Mouse (Mus musculus): ENCODE measurements at regions not wholly inside any gene's neighbourhood (a gene's known extent, or its start where the extent isn't known, plus 50 kb on each side); places are given as distances from the start of the nearest gene placed in this dataset.

DNA sequence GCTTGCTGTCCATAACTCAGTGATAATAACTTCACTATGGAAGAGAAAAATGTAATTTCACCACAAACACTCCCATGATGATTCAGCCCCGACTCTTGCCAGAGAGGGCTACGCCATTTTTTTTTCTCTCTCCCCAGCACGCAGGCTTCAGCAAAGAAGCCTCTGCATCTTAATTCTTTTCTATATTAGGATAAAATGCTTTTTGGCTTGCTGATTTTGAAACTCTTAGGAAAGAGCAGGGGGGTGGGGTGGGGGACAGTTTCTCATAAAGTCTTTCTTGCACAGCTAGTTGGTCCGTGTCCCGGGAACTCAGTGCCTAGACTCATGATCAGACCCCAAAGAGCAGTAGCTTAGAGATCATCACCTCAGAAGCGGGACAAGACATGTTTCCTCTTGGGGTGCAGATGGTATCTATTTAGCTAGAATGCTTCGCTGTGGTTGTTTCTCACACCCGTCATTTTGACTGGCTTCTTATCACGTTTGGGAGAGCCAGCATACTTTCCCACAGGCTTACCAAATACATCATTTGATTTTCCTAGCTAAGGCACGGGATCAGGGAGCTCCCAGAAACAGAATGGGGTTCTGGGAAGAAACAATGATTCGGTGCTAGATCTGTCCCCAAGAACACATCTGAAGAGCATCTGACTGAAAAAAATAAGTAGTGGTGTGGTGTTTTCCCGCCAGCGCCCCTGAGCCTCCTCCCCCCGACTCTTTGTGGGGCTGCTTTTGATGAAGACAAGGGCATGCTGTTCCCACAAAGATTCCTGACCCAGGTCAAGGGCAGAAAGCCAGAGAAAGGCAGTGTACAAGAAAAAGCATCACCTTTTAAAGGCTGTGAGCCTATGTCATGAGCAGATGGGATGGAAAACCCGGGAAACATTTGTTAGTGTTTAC lies 483.6 kb upstream of the Id4 start:
- Histone ChIP-seq H3K4me1 (peaks cover 16% of the 10 kb centered on the region), H3K4me2 (peak overlapping the region; percentile 38), H3K9me3 (no peaks in the 10 kb centered on the region), H3K27me3 (no peaks in the 10 kb centered on the region), H3K27ac (peak overlapping the region; percentile 56), H3K4me3 (no peak overlapping the region; the same call in 1 of the 2 replicates), H3K9ac (no peak overlapping the region), H3K36me3 (no peaks in the 10 kb centered on the region)
- ATAC-seq (ENCODE audit: insufficient number of reproducible peaks, insufficient read depth, low FRiP score, low TSS enrichment, low read depth) = no peak
- 38% methylated on average over 15 of the region's 15 CpGs for WGBS

GRCm38 (mm10) chr13:47778218-47779009 lies 482.6 kb upstream of the Id4 start:
- Histone ChIP-seq H3K9ac (no peak overlapping the region), H3K36me3 (no peaks in the 10 kb centered on the region), H3K27ac (no peak overlapping the region), H3K4me1 (peaks cover 16% of the 10 kb centered on the region), H3K4me3 (no peak overlapping the region), H3K9me3 (no peaks in the 10 kb centered on the region), H3K4me2 (no peak overlapping the region; the same call in 1 of the 2 replicates), H3K27me3 (no peaks in the 10 kb centered on the region)
- no peak for ATAC-seq (ENCODE audit: insufficient number of reproducible peaks, insufficient read depth, low FRiP score, low TSS enrichment, low read depth)
- WGBS = 62% methylated on average over 11 of the region's 14 CpGs

GRCm38 (mm10) chr13:47784406-47784805 lies 476.6 kb upstream of the Id4 start:
- no peak for ATAC-seq (ENCODE audit: insufficient number of reproducible peaks, insufficient read depth, low FRiP score, low TSS enrichment, low read depth)
- no peaks in the 10 kb centered on the region for H3K9me3 ChIP-seq
- no peaks in the 10 kb centered on the region for H3K4me1 ChIP-seq
- no peaks in the 10 kb centered on the region for H3K36me3 ChIP-seq
- H3K27ac ChIP-seq = no peak overlapping the region
- 92% methylated on average over 3 of the region's 3 CpGs for WGBS
- no peak overlapping the region for H3K4me3 ChIP-seq
- H3K27me3 ChIP-seq = no peaks in the 10 kb centered on the region
- H3K4me2 ChIP-seq = no peak overlapping the region
- H3K9ac ChIP-seq = no peak overlapping the region

DNA sequence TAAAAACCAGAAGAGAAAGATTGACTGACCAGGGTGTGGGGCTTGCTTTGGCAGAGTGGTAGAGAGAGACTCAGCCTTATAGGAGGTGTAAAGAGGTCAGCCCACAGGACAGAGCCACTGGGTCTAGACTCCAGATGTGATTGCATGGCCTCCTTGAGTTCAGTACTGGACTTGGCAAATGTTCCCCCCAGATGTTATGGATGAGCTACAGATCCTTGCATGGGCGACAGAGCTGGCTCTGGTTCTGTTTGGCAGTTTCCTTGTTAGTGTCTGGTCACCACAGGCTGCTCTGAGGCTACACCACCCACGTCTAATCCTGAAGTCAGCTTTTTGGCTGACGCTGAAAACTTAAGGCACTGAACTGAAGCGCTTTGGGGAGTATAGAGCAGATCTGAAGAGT lies 463.2 kb upstream of the Id4 start:
- 62% methylated on average over 4 of the region's 4 CpGs for WGBS
- no peak overlapping the region for H3K4me3 ChIP-seq
- no peaks in the 10 kb centered on the region for H3K36me3 ChIP-seq
- H3K4me1 ChIP-seq = no peaks in the 10 kb centered on the region
- H3K27ac ChIP-seq = no peak overlapping the region
- no peak for ATAC-seq (ENCODE audit: insufficient number of reproducible peaks, insufficient read depth, low FRiP score, low TSS enrichment, low read depth)
- H3K9ac ChIP-seq = no peak overlapping the region
- no peaks in the 10 kb centered on the region for H3K9me3 ChIP-seq
- H3K27me3 ChIP-seq = no peaks in the 10 kb centered on the region
- no peak overlapping the region for H3K4me2 ChIP-seq

GRCm38 (mm10) chr13:47811711-47812415 lies 449.2 kb upstream of the Id4 start:
- Histone ChIP-seq H3K9ac (no peak overlapping the region), H3K9me3 (no peaks in the 10 kb centered on the region), H3K4me1 (no peaks in the 10 kb centered on the region), H3K36me3 (no peaks in the 10 kb centered on the region), H3K4me2 (no peak overlapping the region), H3K4me3 (no peak overlapping the region), H3K27ac (no peak overlapping the region), H3K27me3 (no peaks in the 10 kb centered on the region)
- no peak for ATAC-seq (ENCODE audit: insufficient number of reproducible peaks, insufficient read depth, low FRiP score, low TSS enrichment, low read depth)
- WGBS = 84% methylated on average over 6 of the region's 6 CpGs

DNA sequence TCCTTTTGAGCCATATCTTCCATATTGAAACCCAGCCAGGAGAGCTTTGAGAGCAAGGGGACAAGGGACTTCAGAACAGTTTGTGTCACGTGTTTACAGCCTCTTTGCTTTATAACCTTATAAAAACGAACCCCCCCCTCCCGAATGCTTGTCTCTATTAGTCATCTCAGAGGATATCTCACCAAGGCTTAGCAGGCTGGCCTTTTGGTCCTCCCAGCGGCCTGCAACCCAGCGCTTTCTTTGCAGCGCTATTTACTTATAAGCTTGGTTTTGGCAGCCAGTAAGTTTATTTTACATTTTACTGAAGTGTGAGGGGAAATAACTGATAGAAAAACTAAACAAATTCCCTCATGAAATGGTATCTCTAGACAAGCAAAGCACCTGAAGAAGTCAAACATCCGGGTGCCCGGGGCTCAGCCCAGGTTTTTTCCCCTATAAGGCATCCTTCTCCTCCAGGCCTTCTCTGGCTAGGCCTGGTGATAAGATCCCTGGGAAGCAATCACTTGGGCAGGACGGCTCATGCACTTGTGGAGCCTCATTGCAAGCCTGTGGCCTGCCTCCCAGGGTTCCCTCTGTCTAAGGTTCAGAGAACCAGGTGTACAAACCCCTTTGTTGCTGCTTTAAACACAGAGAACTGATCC lies 442.0 kb upstream of the Id4 start:
- Histone ChIP-seq H3K9ac (no peak overlapping the region), H3K4me1 (no peaks in the 10 kb centered on the region), H3K27me3 (no peaks in the 10 kb centered on the region), H3K4me2 (no peak overlapping the region), H3K36me3 (no peaks in the 10 kb centered on the region), H3K4me3 (no peak overlapping the region), H3K27ac (no peak overlapping the region), H3K9me3 (no peaks in the 10 kb centered on the region)
- no peak for ATAC-seq (ENCODE audit: insufficient number of reproducible peaks, insufficient read depth, low FRiP score, low TSS enrichment, low read depth)
- WGBS = 81% methylated on average over 9 of the region's 9 CpGs

DNA sequence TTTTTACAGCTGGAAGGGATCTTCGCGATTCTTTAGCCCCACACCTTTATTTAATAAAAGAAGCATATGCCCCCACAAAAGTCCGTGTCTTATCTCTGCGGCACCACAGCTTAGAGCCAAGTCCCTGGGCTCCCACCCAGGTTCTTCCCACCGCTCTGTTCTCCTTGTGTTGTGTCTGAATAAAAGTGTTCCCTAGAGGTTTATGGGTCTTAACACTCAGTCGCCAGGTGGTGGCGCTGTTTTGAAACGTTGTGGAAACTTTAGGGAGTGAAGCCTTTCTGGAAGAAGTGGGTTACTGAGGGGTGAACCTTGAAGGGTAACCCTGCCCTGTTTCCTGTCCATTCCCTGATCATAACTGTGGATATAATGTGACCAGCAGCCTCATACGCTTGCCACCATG lies 424.5 kb upstream of the Id4 start:
- Histone ChIP-seq H3K4me3 (no peak overlapping the region), H3K4me2 (no peak overlapping the region), H3K36me3 (no peaks in the 10 kb centered on the region), H3K9ac (no peak overlapping the region), H3K4me1 (no peaks in the 10 kb centered on the region), H3K27ac (no peak overlapping the region), H3K9me3 (no peaks in the 10 kb centered on the region), H3K27me3 (no peaks in the 10 kb centered on the region)
- WGBS = 34% methylated on average over 9 of the region's 9 CpGs
- ATAC-seq (ENCODE audit: insufficient number of reproducible peaks, insufficient read depth, low FRiP score, low TSS enrichment, low read depth) = no peak

DNA sequence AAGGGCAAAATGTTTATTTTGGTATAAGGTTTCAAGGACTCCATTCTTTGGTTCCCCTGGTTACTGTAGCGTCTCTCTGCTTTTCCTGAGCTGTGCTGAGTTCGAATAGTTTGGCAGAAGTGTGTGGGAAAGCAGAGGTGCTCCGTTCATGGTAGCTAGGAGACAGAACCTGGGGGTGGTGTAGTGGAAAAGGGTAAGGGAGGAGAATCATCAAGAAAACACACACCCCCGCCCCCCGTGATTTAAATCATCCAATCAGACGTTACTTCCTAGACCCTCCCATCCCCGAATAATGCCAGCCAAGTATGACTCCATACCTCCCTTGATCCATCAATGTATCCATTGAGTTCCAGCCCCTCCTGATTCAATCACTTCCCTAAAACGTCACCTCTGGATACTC lies 418.6 kb upstream of the Id4 start:
- Histone ChIP-seq H3K4me3 (no peak overlapping the region), H3K27ac (no peak overlapping the region), H3K4me2 (no peak overlapping the region), H3K4me1 (peaks cover 4% of the 10 kb centered on the region), H3K36me3 (no peaks in the 10 kb centered on the region), H3K9me3 (peaks cover 3% of the 10 kb centered on the region), H3K27me3 (no peaks in the 10 kb centered on the region), H3K9ac (no peak overlapping the region)
- WGBS = 87% methylated on average over 8 of the region's 8 CpGs
- no peak for ATAC-seq (ENCODE audit: insufficient number of reproducible peaks, insufficient read depth, low FRiP score, low TSS enrichment, low read depth)

GRCm38 (mm10) chr13:47843011-47843410 lies 418.0 kb upstream of the Id4 start:
- Histone ChIP-seq H3K4me3 (no peak overlapping the region), H3K27me3 (no peaks in the 10 kb centered on the region), H3K9me3 (peaks cover 3% of the 10 kb centered on the region), H3K36me3 (no peaks in the 10 kb centered on the region), H3K9ac (no peak overlapping the region), H3K4me1 (peaks cover 4% of the 10 kb centered on the region), H3K4me2 (0 out of 2 replicates have a peak overlapping the region, but pooled peaks have one; percentile 1), H3K27ac (no peak overlapping the region)
- 68% methylated on average over 9 of the region's 9 CpGs for WGBS
- ATAC-seq (ENCODE audit: insufficient number of reproducible peaks, insufficient read depth, low FRiP score, low TSS enrichment, low read depth) = no peak

DNA sequence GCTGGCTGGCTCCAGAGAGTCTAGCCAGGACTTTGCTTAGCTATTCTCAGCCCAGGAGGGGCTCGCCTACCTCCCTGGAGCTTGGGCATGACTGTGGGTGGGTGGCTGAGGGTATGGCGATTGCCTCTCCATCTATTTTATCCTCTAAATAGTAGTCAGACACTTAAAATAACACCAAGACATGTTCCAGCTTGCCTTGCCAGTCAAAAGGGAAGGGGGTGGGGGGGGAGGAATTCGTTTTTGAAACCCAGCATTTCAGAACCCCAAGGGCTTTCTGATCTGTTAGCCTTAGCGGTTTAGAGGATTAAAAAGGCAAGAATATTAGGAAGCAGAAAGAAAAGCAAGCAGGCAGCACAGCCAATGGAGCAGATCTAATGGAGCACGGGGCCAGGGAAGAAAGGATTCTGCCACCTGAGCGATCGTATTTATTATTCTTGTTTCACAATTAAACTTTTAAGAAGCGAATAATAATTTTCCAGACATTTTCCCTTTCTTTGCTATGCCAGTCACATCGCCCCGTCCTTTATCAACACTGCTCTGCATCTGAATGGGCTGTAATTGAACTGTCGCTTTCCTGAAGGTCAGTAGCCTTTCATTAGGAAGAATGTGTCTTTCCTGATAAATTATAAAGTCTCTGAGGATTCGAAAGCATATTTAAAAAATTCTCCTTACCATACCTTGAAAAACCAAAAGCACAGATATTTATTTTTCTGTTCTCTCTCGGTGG lies 417.3 kb upstream of the Id4 start:
- Histone ChIP-seq H3K27me3 (no peaks in the 10 kb centered on the region), H3K36me3 (no peaks in the 10 kb centered on the region), H3K4me1 (peaks cover 9% of the 10 kb centered on the region), H3K4me2 (0 out of 2 replicates have a peak overlapping the region, but pooled peaks have one; percentile 1), H3K9me3 (peaks cover 3% of the 10 kb centered on the region), H3K4me3 (no peak overlapping the region), H3K27ac (no peak overlapping the region), H3K9ac (no peak overlapping the region)
- WGBS = 55% methylated on average over 13 of the region's 13 CpGs
- ATAC-seq (ENCODE audit: insufficient number of reproducible peaks, insufficient read depth, low FRiP score, low TSS enrichment, low read depth) = 0 out of 2 replicates have a peak, but pooled peaks have one; percentile 59

Data from embryonic facial prominence, embryonic 13.5 days (tissue).